Mouse (Mus musculus): ENCODE data around the gene Ube2a.

The Ube2a gene

DNA sequence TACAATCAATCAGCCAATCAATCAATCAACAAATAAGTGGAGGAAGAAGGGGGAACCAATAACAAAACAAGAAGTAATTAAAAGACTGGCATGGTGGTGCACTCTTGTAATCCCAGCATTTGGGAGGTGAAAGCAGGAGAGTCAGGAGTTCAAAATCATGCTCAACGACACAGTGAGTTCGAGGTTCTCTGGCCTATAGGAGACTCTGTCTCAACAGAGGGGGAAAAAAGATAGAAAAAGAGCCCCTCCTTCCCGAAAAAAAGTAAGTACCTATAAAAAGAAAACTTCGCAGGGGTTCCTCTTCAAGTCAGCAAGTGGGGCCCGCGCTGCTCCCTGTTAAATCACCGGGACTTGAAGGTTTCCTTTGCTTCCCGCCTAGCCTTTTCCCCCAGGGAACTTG lies at the start of gene Ube2a, which contains the start of gene C330007P06Rik:
Ube2a (plus strand) TSS at position 136 of the 400 bp plus-strand sequence.
C330007P06Rik (minus strand) TSS at position 347 of the 400 bp plus-strand sequence.
- no peak for DNase-seq (ENCODE audit: low read depth)

DNA sequence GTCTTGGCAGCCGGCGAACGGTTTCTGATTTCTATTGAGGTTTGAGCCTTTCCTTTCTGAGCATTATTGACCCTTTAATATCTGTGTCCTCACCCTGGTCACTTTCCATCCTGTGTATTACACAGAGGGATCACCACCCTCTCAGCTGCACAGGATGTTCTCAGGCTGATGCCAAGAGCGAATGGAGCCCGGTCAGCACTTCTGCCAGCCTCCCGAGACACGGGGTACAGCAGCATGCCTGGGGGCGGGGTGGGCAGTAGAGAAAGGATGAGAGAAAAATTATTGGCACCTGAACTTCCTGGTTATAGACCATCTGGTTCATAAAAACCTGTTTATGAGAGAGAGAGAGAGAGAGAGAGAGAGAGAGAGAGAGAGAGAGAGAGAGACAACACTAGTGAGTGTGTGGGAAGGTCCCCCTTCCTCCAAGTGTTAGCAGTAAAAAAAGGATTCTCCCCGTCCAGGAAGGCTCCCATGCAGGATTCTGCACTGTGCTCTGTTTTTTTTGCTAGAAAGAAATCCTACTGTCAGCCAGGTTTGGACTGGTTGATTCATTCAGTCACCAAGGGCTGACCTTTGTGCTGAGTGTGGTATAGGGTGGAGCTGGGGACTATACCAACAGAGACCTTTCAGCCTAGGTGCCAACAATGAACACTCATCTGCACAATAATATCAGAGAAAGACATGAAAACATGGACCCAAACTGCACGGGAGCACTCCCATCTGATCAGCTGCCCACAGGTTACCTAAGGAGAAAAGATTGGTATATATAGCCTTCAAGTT lies 49.6 kb upstream of the Ube2a start:
- no peak for DNase-seq (ENCODE audit: low read depth)

DNA sequence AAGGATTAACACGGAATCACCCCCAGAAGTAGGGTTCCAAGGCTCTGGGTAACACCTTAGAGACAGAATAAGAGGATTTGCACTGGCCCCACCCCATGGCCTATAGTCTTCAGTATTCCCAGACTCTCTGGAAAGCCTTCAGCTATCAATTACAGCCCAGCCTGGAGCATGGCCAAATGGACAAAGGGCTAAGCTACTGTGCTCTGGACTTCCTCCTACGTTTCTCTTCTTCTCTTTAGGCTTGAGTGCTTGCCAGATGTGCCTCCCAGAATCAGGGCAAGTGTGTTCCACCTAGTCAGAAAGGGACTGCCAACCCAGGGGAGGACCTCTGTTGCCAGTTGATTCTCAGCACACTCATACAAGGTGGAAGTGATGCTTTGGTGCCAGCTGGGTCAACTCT lies 48.7 kb upstream of the Ube2a start:
- no peak for DNase-seq (ENCODE audit: low read depth)

DNA sequence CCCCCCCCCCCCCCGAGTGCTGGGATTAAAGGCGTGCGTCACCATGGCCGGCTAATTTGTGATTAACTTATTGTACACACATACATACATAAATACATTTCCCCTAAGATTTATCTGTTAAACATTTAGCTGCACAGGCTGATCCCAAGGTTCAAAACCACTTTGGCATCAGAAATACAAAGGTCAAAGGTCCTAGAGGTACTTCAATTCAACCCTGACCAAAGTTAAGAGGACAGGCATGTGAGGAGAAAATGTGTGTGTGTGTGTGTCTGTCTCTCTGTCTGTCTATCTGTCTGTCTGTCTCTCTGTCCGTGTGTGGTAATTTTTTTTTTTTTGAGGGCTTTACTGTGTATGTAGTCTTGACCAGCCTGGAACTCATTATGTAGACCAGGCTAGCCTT lies 46.8 kb upstream of the Ube2a start:
- no peak for DNase-seq (ENCODE audit: low read depth)

DNA sequence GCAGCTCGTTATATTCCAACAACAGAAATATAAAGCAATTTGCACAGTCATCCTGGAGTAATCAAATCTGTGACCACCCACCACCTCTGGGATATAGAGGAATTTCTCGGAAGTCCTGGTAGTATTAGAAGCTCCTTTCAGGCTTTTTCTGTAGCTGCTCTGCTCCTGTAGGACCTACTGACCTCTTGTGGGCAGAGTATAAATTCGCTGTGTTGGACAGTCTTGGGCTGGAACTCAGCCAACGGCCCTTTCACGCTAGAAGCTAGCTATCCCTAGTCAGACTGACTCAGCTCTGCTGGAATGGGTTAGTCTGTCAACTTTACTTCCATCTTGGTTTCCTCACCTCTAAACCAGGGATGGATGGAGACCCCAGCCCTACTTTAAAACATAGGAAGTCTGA lies 43.4 kb upstream of the Ube2a start:
- no peak for DNase-seq (ENCODE audit: low read depth)

DNA sequence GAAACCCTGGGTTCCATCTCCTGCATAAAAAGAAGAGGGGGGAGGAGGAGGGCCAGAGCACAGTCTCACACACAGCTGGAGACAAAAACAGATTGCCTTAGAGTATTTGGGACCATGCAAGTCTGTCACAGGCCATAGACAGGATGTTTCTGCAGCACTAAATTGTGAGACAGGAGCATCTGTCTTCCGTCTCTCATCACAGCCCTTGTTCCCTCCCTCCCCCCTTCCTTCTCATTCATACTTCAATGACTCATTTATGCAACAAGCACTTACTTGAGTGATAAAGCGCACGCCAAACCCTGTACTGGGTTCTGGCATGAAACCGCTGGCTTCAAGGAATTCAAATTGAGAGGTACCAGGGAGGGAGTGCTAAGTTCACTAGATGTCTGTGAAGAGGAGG lies 42.1 kb upstream of the Ube2a start:
- no peak for DNase-seq (ENCODE audit: low read depth)

DNA sequence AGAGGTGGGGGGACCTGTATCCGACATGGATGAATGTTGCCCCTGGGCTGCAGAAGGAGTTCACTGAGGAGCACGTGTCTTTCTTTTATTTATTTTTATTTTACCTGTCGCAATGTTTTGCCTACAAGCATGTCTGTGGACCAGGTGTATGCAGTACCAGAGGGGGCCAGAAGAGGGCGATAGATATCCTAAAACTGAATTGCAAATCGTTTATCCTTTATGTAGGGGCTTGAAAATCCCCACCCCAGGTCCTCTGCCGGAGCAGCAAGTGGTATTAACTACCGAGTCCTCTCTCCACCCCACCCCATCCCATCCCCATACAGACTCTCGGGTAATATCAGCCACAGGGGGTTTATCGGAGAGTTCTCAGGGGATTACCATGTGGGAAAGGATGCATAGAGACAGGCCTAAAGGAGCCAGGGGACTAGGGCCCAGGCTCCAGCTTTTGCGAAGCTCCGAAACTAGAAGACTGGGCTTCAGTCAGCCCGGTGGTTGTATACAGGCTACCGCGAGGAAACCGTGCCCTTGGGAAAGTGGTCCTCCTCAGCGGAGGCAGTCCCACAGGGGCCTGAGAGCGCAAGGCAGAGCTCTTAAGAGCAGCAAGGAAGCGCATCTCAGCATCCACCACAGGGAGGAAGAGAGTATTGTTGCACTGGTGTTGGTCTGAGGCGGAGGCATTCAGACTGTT lies 40.2 kb upstream of the Ube2a start:
- peak; percentile 79 for DNase-seq (ENCODE audit: low read depth)

DNA sequence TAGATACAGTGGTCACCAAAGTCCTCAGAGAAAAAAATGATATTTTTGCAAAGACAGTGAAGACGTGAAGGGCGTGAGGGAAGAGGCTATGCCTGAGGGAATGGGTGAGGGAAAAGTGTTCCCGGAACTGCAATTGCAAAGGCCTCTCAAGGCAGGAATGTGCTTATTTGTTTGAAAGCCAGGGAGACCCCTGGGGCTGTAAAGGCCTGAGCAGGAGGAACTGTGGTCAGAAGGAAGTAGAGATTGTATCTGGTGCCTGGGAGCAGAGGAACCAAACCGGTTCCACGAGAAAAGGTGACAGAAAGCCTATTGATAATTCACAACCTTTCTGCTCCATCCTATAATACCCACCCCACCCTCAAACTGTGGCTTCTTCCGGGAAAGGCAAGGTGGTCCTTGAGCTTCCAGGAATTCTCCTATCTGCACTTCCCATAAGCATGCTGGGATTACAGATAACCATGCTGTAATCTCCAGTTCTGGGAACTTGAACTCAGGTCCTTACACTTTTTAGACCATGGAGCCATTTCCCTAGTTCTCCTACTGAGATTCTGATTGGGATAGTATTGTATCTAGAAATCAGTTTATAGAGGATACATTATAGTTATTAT lies 36.5 kb upstream of the Ube2a start:
- DNase-seq (ENCODE audit: low read depth), result no peak

DNA sequence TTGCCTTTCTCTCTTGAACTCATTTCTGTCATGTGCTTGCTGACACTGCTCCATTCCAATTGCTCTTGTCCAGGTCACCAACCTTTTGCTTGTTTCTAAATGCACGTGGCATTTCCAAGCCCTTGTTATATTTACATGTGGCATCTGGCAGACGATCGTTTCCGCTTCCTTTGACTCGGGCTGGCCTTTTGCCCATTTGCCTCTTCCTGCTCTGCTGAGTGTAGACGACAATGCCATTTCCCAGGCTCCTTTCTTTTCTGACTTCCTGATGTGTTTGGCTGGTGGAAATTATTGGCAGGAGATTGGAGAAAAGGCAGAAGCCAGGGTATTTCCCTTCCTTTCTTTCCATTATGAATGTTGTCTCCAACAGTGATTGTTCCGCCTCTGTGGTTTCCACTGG lies 34.3 kb upstream of the Ube2a start:
- DNase-seq (ENCODE audit: low read depth), result no peak

DNA sequence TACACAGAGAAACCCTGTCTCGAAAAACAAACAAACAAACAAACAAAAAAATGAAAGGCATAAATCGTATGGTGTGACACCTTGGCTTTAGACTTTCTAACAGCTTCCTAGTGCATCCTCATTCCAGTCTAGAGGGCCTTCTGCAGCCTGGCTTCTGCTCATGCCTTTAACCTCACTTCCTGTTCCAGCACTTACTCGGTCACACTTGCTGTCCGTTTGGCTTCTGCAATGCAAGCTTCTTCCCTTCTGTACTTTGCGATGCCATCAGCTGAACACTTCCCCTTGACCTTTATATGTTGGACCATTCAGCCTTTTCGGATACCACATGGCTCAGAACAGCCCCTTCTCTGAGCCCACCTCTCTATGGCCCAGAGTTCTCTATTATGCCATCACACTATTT lies 32.0 kb upstream of the Ube2a start:
- no peak for DNase-seq (ENCODE audit: low read depth)

DNA sequence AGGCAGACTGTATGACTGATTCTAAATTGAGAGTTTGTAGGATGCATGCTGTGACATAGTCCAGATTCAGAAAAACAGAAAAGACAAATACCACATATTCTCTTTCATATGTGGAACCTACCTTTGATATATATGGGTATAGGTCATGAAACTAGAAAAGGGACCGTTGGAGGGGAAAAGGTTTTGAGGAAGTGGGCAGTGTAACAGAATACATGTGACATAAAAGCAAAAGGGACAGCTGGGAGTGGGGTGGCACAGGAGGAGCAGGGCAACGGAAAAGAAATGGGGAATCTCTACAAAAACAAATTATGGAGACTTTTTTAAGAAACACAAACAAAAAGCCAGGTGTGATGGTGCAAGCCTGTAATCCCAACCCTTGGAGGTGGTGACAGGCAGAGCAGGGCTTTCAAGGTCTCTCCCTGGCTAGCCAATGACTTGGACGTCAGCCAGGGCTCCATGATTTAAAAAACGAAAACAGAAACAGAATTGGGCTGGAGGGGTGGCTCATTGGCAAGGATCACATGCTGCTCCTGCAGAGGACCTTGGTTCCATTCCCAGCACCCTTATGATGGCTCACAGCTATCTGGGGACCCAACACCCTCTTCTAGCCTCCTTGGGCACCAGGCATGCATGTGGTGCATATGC lies 30.2 kb upstream of the Ube2a start:
- DNase-seq (ENCODE audit: low read depth), result no peak

DNA sequence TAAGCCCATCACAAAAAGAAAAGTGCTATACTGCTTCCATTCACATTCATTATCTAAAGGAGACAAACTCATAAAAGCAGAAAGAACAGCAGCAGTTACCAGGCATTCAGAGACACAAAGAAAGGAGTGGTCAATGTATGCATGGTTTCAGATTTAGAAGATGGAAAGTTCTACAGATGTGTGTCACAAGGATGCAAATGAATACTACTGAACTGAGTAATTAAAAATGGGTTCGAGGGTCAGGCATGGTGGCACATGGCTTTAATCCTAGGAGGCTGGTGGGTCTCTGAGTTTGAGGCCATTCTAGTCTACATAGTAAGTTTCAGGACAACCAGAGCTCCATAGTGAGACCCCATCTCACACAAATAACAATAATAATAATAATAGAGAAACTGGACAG lies 26.5 kb upstream of the Ube2a start:
- DNase-seq (ENCODE audit: low read depth), result no peak

DNA sequence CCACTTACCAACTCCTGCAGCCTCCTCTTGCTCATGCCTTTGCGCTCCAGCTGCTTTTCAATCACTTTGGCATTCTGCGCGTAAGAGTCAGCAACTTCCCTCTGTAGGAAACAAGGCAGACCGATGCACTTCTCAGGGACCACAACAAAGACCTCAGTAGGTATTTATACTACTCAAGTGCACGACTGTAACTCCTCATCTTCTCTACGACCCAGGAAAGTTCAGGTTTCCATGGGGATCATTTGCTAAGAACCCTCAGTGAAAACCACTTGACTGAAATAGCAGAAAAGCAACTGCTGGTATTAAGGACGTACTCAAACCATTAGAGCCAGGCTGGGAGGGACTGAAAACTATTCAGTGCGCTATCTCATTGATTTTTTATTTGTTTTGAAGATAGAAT lies 21.1 kb upstream of the Ube2a start:
- no peak for DNase-seq (ENCODE audit: low read depth)

DNA sequence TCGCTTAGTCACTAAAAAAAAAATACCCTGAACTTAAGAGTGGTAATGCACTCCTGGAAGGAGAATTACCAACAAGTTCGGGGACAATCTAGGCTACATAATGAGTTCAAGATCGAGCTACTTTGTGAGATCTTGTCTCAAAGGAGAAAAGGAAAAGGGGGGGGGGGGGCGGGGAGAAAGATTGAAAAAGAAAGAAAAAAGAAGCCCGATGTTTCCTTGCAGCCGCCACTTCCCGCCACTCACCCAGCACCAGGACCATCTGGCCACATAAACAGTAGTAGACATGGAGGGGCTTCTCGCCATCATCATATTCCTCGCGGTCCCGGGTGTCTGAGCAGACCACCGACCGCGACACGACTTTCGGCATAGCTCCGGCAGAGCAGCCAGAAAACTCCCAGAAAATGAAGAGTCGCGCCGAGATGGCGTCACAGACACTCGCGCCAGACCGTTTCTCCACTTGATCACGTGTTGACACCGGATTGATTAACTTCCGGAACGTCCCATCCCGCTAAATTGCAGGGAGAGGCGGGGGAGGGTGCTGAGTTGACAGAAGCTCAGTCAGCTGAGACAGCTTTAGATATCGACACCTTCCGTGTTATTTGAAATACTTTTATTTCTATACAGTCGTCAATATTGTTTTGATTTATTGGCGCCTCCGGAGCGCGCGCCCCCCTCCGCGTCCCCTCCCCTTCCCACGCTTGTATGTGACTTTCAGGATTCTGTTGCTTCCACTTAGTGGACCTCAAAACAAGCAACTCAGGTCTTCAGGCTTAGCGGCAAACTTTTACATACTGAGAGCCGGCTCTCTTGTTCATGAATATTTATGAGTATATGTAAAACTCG lies 9.7 kb upstream of the Ube2a start:
- peak; percentile 88 for DNase-seq (ENCODE audit: low read depth)

DNA sequence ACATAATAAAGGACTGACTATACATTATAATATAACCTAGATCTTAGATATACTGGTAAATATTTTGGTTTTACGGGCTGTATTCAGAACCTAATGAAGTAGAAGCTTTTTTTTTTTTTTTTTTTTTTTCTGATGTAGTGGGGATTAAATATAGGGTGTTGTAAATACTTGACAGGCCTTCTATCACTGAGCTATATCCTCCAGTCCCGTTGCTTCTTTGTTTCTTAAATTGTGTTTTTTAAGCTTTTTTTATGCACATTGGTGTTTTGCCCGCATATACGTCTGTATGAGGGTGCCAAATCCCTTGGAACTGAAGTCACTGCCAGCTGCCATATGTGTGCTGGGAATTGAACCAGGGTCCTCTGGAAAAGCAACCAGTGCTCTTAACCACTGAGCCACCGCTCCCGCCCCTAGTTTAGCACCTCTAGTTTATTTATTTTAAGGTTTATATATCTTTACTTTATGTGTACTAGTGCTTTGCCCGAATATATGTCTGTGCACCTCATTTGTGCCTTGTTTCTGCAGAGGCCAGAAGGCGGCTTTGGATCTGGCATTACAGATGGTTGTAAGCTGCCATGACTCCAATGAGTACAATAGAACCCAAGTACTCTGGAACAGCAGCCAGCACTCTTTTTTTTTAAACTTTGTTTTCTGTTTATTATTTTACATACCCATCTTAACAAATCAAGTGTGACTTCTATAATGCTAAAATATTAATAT lies 8.9 kb upstream of the Ube2a start:
- DNase-seq (ENCODE audit: low read depth), result no peak

DNA sequence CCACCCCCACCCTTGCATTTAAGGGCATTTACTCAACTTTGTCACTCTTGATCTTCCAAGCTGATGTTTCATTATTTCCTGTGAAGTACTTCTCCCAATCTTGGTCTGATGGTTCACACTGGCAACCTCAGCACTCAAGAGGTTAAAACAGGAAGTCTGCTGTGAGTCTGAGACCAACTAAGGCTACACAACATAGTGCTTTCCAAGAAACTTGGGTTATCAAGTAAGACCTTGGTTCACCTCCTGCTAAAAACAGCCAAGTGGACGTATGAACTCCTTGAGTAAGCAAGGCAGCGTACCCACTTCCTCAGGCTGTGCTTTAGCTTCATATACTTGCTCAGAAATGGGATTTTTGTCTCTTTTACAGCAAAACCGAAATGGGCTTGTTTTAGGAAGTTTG lies 3.3 kb upstream of the Ube2a start:
- DNase-seq (ENCODE audit: low read depth), result no peak

DNA sequence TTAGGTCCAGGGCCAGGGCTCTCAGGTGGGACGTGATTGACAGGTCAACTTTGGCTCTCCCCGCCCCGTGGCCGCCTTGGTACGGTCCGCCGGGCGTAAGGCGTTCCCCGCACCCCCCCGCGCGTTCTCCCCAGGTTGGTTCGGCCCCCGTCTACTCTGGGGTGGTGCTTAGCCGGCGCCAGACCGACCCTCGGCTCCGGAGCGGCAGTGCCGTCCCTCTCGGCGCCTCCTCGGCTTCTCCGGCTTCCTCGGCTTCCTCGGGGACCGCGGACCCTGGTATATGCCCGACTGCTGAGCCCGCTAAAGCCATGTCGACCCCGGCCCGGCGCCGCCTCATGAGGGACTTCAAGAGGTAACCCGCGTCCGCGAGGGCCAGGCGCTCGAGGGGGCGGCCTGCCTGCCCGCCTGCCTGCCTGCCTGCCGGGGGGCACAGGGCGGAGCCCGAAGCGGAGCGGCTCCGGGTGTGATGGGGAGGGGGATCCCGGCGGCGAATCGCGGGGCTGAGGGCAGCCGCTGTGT lies 537 bp downstream of the Ube2a start:
- DNase-seq (ENCODE audit: low read depth), result peak; percentile 90

DNA sequence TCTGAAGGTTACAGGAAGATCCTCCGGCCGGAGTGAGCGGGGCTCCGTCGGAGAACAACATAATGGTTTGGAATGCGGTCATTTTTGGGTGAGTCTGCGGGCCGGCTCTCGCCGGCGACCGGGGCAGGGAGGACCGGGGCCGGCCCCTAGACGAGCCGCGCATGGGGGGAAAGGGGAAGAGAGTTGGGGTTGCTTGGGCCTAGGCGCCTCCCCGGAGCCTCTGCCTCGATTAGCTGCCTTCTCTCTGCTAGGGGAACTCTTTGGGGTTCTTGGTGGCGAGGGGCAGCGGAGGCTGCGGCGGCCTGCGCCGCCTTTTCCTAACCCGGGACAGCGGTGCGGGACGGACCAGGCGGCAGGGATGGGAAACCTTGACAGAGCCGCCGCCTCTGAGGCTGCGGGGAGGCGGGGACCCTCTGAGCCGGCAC lies 1.0 kb downstream of the Ube2a start:
- no peak for DNase-seq (ENCODE audit: low read depth)

DNA sequence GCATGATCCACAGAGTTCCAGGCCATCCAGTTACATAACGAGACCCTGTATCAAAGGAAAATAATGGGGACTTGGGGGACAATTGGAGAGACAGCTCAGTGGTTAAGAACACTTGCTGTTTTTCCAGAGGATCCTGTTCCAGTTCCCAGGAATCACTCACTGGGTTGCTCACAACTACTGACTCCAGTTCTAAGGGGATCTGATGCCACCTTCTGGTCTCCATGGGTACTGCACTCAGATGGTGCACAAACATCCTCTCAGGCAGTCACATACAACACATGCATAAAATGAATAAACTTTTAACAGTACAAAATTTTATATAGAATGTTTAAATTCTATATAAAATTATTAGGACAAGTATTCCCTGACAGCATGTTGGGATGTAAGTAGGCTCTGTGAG lies 11.0 kb downstream of the Ube2a start:
- DNase-seq (ENCODE audit: low read depth), result peak; percentile 58

DNA sequence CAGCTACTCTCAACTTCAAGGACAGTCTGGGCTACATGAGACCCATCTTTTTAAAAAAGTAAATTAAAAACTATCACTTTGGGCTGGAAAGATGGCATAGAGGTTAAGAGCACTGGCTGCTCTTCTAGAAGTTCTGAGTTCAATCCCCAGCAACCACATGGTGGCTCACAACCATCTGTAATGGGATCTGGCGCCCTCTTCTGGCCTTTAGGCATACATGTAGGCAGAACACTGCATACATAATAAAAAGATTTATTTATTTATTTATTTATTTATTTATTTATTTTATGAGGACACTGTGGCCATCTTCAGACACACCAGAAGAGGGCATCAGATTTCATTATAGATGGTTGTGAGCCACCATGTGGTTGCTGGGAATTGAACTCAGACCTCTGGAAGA lies 25.2 kb downstream of the Ube2a start:
- peak; percentile 73 for DNase-seq (ENCODE audit: low read depth)

DNA sequence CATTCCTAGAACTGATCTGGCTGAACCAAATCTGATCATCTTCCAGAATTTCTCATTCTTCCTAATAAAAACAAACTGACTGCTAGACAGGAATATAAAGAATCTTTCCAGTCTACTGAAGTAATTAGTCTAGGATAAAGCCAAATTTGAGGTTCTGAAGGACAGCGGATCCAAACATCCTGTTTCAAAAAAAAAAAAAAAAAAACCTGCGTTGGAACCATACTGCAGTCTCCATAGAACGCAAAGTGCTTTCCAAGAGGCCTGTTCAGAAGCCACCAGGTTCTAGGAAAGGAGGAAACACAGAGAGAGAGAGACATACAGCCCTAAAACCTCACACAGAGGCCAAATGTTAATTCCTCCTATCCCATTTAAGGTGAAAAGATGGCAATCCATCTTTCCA lies 28.0 kb downstream of the Ube2a start:
- no peak for DNase-seq (ENCODE audit: low read depth)

Data from induced T-regulatory cell, adult 2 months (primary cell).